Mouse (Mus musculus) forebrain, embryonic 13.5 days (tissue): ENCODE data around the gene Vangl2. TPM values are rescaled to one million over a fixed set of nuclear protein-coding genes. Genes with fewer than 3 reads are reported as not detected.

Experiments
- ATAC-seq: fragments of 200-750 bp; cut with Nextera tagmentation; 2 replicates; pipeline ENCODE4 v1.8.0; 2017
- H3K27ac ChIP-seq: fragments of 300-500 bp; sonication (generic); 2 replicates; pipeline ENCODE4 v1.5.1; 2015; ENCODE audit warnings: inconsistent platforms, mild to moderate bottlenecking, moderate library complexity
- H3K27me3 ChIP-seq: fragments of 300-500 bp; sonication (generic); 2 replicates; pipeline ENCODE4 v1.6.1; 2015; ENCODE audit warnings: mild to moderate bottlenecking, inconsistent platforms
- H3K36me3 ChIP-seq: fragments of 300-500 bp; sonication (generic); 2 replicates; pipeline ENCODE4 v1.6.1; 2015; ENCODE audit warnings: mild to moderate bottlenecking, inconsistent platforms; ENCODE audit not compliant: poor library complexity, severe bottlenecking
- H3K4me1 ChIP-seq: fragments of 300-500 bp; sonication (generic); 2 replicates; pipeline ENCODE4 v1.6.1; 2015; ENCODE audit warnings: inconsistent platforms
- H3K4me2 ChIP-seq: fragments of 300-500 bp; sonication (generic); 2 replicates; pipeline ENCODE4 v1.6.1; 2015; ENCODE audit warnings: inconsistent platforms, mild to moderate bottlenecking, moderate library complexity
- H3K4me3 ChIP-seq: fragments of 300-500 bp; sonication (generic); 2 replicates; pipeline ENCODE4 v1.5.1; 2015; ENCODE audit warnings: mild to moderate bottlenecking, inconsistent platforms
- H3K9ac ChIP-seq: fragments of 300-500 bp; sonication (generic); 2 replicates; pipeline ENCODE4 v1.6.1; 2015; ENCODE audit warnings: mild to moderate bottlenecking, inconsistent platforms
- H3K9me3 ChIP-seq: fragments of 300-500 bp; sonication (generic); replicated peaks from 2 replicates; pipeline ENCODE4 v1.6.1; 2016; ENCODE audit warnings: inconsistent platforms
- WGBS: fragments of 180-500 bp; shearing (Covaris S2); methylation state at CpG from one replicate; pipeline ENCODE4 v1.1.7; 2015; 5-methylcytosine and 5-hydroxymethylcytosine counted together
- polyA plus RNA-seq: library from polyadenylated mRNA; unstranded; fragments of >200 nt; fragmentation: Nextera tagmentation; extraction: Ambion mirVana; gene quantifications from 2 replicates; pipeline ENCODE4 v1.2.1, GENCODE M21; 2015

Gene Vangl2
- polyA plus RNA-seq, 1 experiment from 2014 or later: 55.4 TPM

GRCm38 (mm10) chr1:171994918-171995715, 33.1 kb downstream of the Vangl2 start:
- Histone ChIP-seq H3K9ac (no peak overlapping the region), H3K4me3 (no peak overlapping the region), H3K27me3 (no peaks in the 10 kb centered on the region), H3K27ac (no peak overlapping the region), H3K36me3 (peaks cover 10% of the 10 kb centered on the region; the same call in 1 of the 2 replicates), H3K4me2 (no peak overlapping the region), H3K9me3 (no peaks in the 10 kb centered on the region), H3K4me1 (no peaks in the 10 kb centered on the region)
- 88% methylated on average over 11 of the region's 11 CpGs for WGBS
- ATAC-seq: no peak

GRCm38 (mm10) chr1:171994501-171994900, 33.7 kb downstream of the Vangl2 start:
- ATAC-seq: no peak
- H3K36me3 ChIP-seq: peaks cover 4% of the 10 kb centered on the region; the same call in 1 of the 2 replicates
- WGBS: 95% methylated on average over 2 of the region's 2 CpGs
- no peak overlapping the region for H3K4me2 ChIP-seq
- H3K27ac ChIP-seq: no peak overlapping the region
- H3K9ac ChIP-seq: no peak overlapping the region
- no peaks in the 10 kb centered on the region for H3K27me3 ChIP-seq
- H3K9me3 ChIP-seq: no peaks in the 10 kb centered on the region
- H3K4me1 ChIP-seq: no peaks in the 10 kb centered on the region
- no peak overlapping the region for H3K4me3 ChIP-seq

DNA sequence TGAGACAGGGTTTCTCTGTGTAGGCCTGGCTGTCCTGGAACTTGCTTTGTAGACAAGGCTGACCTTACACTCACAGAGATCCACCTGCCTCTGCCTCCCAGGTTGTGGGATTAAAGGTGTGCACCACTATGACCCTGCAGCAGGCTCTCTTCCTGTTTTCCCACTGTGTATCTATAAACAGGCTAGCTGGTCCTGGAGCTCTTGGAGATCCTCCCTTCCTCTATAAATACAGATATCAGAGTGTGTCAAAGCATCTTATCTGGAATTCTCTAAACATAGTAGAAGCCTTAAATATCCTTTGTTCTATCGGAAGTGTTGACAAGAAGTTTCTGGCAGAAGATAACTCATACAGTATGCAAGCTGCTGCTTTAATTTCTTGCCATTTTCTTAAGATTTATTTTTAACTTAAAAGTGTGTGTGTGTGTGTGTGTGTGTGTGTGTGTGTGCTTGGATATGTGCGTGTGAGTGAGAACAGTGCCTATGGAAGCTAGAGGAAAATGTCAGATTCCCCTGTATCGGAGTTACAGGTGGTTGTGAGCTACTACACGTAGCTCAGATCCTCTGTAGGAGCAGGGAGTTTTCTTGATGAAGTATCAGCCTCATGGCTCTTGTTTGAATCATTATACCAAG, 35.2 kb downstream of the Vangl2 start:
- WGBS: 88% methylated on average over 4 of the region's 4 CpGs
- Histone ChIP-seq H3K4me2 (no peak overlapping the region), H3K9me3 (no peaks in the 10 kb centered on the region; the same call in 1 of the 2 replicates), H3K4me1 (no peaks in the 10 kb centered on the region), H3K36me3 (no peaks in the 10 kb centered on the region), H3K9ac (no peak overlapping the region), H3K27ac (no peak overlapping the region), H3K4me3 (no peak overlapping the region), H3K27me3 (no peaks in the 10 kb centered on the region)
- ATAC-seq: no peak

DNA sequence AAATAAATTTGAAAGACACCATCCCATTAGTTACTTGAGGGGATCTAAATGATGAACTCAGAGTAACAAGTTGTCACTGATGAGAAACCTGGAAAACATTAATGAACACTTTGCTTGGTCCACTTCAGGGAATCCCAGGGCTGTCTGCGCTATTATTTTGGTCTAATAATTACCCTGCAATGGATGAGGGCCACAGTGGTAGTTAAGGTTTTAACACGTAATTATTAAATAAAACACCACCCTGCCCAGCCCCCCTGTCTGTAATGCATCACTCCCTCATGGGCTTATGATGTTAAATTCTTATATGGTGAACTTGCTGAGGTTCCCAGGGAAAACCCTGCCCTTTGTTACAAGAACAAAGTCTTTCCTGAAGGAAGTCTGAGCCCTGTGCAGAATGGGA, 36.4 kb downstream of the Vangl2 start:
- Histone ChIP-seq H3K4me3 (no peak overlapping the region), H3K4me2 (no peak overlapping the region), H3K27me3 (no peaks in the 10 kb centered on the region), H3K4me1 (no peaks in the 10 kb centered on the region), H3K36me3 (no peaks in the 10 kb centered on the region), H3K9ac (no peak overlapping the region), H3K27ac (no peak overlapping the region), H3K9me3 (no peaks in the 10 kb centered on the region; the same call in 1 of the 2 replicates)
- 79% methylated on average over 2 of the region's 2 CpGs for WGBS
- no peak for ATAC-seq

GRCm38 (mm10) chr1:171984121-171984520, 44.1 kb downstream of the Vangl2 start:
- 100% methylated on average over 1 of the region's 1 CpGs for WGBS
- no peak overlapping the region for H3K4me3 ChIP-seq
- ATAC-seq: no peak
- H3K4me1 ChIP-seq: peaks cover 26% of the 10 kb centered on the region
- no peaks in the 10 kb centered on the region for H3K36me3 ChIP-seq
- H3K27ac ChIP-seq: no peak overlapping the region
- H3K27me3 ChIP-seq: no peaks in the 10 kb centered on the region
- H3K4me2 ChIP-seq: no peak overlapping the region
- H3K9ac ChIP-seq: no peak overlapping the region
- H3K9me3 ChIP-seq: no peaks in the 10 kb centered on the region; the same call in 1 of the 2 replicates

DNA sequence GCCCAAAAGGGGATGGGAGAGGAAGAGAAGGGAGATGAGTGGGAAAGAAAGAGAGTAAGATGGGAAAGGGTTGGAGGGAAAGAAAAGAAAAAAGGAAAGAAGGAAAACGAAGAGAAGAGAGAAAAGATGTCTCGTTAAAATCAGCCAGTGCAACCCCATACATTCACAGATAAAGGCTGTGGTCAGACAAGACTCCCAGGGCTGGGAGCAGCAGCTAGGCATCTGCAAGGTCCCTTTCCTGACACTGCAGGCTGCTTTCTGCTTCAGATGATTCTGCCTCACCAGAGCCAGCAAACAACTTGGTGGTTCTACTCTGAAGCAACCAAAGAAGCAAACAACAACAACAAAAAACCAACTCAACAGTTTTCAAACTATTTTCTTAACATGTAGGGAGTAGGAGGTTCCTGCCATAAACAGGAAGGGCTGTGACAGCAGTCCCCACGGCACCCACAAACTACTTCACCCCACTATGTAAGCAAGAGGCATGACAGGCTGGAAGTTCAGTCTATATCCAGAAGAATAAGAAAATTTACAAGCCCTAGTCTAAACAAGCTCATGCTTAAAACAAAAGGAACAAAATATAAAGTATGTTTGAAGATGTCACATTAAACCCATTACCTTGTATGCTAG, 44.8 kb downstream of the Vangl2 start:
- ATAC-seq: no peak
- 61% methylated on average over 3 of the region's 3 CpGs for WGBS
- no peaks in the 10 kb centered on the region for H3K27me3 ChIP-seq
- no peak overlapping the region for H3K4me2 ChIP-seq
- no peaks in the 10 kb centered on the region; the same call in 1 of the 2 replicates for H3K9me3 ChIP-seq
- H3K9ac ChIP-seq: no peak overlapping the region
- peaks cover 26% of the 10 kb centered on the region for H3K4me1 ChIP-seq
- no peaks in the 10 kb centered on the region for H3K36me3 ChIP-seq
- no peak overlapping the region for H3K27ac ChIP-seq
- no peak overlapping the region for H3K4me3 ChIP-seq

GRCm38 (mm10) chr1:171982740-171983139, 45.5 kb downstream of the Vangl2 start:
- ATAC-seq: no peak
- Histone ChIP-seq H3K9ac (no peak overlapping the region), H3K4me3 (no peak overlapping the region), H3K4me2 (no peak overlapping the region), H3K27me3 (no peaks in the 10 kb centered on the region), H3K36me3 (no peaks in the 10 kb centered on the region), H3K4me1 (peaks cover 26% of the 10 kb centered on the region), H3K9me3 (no peaks in the 10 kb centered on the region), H3K27ac (no peak overlapping the region)
- WGBS: 74% methylated on average over 4 of the region's 4 CpGs

DNA sequence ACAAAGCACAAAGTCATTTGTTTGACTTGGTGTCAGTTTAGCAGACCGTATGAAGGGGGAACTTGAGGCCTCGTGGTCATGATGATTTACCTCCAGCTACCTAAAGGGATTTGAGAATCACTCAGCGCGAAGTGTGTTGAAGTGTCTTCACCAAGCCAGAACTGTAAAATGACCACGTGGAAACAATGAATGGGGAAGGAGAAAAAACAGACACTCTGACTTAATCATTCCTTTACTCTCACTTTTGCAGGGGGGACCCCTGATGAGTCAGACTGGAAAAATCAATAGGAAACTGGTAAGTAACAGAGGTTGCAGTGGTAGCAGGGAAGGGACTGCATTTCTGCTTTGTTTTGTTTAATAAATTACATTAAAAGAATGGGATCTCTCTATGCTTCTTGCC, 46.1 kb downstream of the Vangl2 start:
- Histone ChIP-seq H3K4me2 (no peak overlapping the region), H3K27me3 (no peaks in the 10 kb centered on the region), H3K4me1 (peaks cover 26% of the 10 kb centered on the region), H3K9me3 (no peaks in the 10 kb centered on the region), H3K4me3 (no peak overlapping the region), H3K36me3 (no peaks in the 10 kb centered on the region), H3K27ac (no peak overlapping the region), H3K9ac (no peak overlapping the region)
- no peak for ATAC-seq
- 72% methylated on average over 5 of the region's 5 CpGs for WGBS

- peak; percentile 96 for ATAC-seq
- Histone ChIP-seq H3K4me1 (peaks cover 26% of the 10 kb centered on the region), H3K27me3 (no peaks in the 10 kb centered on the region), H3K27ac (peak overlapping the region; percentile 75), H3K9me3 (no peaks in the 10 kb centered on the region), H3K9ac (no peak overlapping the region), H3K4me2 (no peak overlapping the region), H3K4me3 (no peak overlapping the region), H3K36me3 (no peaks in the 10 kb centered on the region)
- 27% methylated on average over 13 of the region's 13 CpGs for WGBS
These were observed 48.1 kb downstream of the Vangl2 start for GRCm38 (mm10) chr1:171979969-171980730.

- Histone ChIP-seq H3K4me2 (no peak overlapping the region), H3K4me3 (no peak overlapping the region), H3K9ac (no peak overlapping the region), H3K27me3 (no peaks in the 10 kb centered on the region), H3K4me1 (peaks cover 21% of the 10 kb centered on the region), H3K27ac (no peak overlapping the region), H3K36me3 (no peaks in the 10 kb centered on the region), H3K9me3 (0 out of 2 replicates have a peak, but pooled peaks cover 3% of the 10 kb centered on the region)
- WGBS: 86% methylated on average over 2 of the region's 2 CpGs
- ATAC-seq: no peak
These were observed 50.4 kb downstream of the Vangl2 start for GRCm38 (mm10) chr1:171977891-171978290.

GRCm38 (mm10) chr1:171976826-171977539, 51.3 kb downstream of the Vangl2 start:
- H3K27me3 ChIP-seq: no peaks in the 10 kb centered on the region
- no peak overlapping the region for H3K9ac ChIP-seq
- H3K4me2 ChIP-seq: no peak overlapping the region
- H3K36me3 ChIP-seq: no peaks in the 10 kb centered on the region
- 96% methylated on average over 14 of the region's 14 CpGs for WGBS
- ATAC-seq: no peak
- H3K4me3 ChIP-seq: no peak overlapping the region
- H3K9me3 ChIP-seq: 0 out of 2 replicates have a peak, but pooled peaks cover 3% of the 10 kb centered on the region
- H3K27ac ChIP-seq: no peak overlapping the region
- H3K4me1 ChIP-seq: peaks cover 21% of the 10 kb centered on the region
